Mouse (Mus musculus): ENCODE measurements at regions not wholly inside any gene's neighbourhood (a gene's known extent, or its start where the extent isn't known, plus 50 kb on each side); places are given as distances from the start of the nearest gene placed in this dataset.

DNA sequence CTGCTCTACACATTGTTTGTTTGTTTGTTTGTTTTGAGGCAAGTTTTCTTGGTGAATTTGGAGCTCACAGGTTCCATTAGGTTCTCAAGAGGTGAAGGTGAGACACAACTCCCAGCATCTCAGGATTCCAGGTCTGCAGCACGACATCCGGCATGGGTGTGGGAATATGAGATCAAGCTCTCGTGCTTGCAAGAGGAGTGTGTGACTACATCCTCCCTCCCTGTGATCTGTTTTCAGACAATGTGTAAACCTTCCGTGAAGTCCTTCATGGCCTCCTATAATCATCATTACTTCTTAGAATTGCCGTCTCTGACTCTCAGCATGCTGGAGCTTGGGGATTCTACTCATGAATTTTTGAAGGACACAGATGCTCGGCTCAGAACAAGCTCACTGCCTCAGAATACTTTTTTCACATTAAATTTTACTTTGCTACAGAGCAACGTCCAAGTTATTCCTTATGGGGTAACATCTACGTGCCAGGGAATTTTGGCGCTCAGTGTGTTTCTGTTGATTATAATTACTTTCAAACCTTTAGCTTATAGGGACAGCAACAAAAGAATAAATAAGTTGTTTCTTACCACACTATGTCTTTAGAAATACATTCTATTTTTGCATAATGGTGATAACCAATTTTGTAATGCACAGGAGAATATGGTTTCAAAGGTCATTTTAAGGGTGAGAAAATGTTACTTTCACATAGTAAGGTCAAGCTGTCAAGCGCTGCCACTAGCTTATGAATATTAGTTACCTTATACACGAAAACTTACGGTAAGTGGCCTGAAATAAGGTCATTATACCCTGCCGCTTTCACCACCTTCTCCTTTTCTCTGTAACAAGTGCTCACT lies 220.6 kb downstream of the Spry2 start:
- no peak for TF ChIP-seq POLR2A (IDR thresholded peaks at IDR 0.05; ENCODE audit: insufficient read depth, low read length)
- TF ChIP-seq EP300 (IDR thresholded peaks at IDR 0.05; ENCODE audit: insufficient read depth, low read depth, low read length): no peak
